Mouse (Mus musculus) ES-E14 (cell line): ENCODE measurements around the gene Tnpo2. TPM values are rescaled to one million over a fixed set of nuclear protein-coding genes. Genes with fewer than 3 reads are reported as not detected.

Experiments
- DNase-seq: peaks from one replicate; pipeline ENCODE4 v3.0.0-alpha.2; 2013; ENCODE audit warnings: low read depth, low spot score
- H3K27ac ChIP-seq: 2 replicates; pipeline ENCODE4 v1.5.1; 2012; ENCODE audit warnings: low read depth, mild to moderate bottlenecking, low read length, moderate library complexity, mixed read lengths; ENCODE audit not compliant: poor library complexity, insufficient read depth, severe bottlenecking
- H3K36me3 ChIP-seq: 2 replicates; pipeline ENCODE4 v1.6.1; 2012; ENCODE audit warnings: mild to moderate bottlenecking, low read length, moderate library complexity, mixed read lengths; ENCODE audit not compliant: control insufficient read depth, poor library complexity, insufficient read depth, severe bottlenecking
- H3K4me1 ChIP-seq, 2 experiments: fragments of 150-350 bp in 1 of 2; sonication (generic) in 1 of 2; 2 replicates each; pipeline ENCODE4 v1.6.1; 2012; ENCODE audit warnings: low read length in 2 of 2, mild to moderate bottlenecking in 1 of 2, mixed read lengths in 1 of 2; ENCODE audit not compliant: control insufficient read depth in 2 of 2, insufficient read depth in 2 of 2, poor library complexity in 1 of 2
- H3K4me3 ChIP-seq, 2 experiments: fragments of 150-350 bp in 1 of 2; sonication (generic) in 1 of 2; 2 replicates each; pipeline ENCODE4 v1.5.1; 2012; ENCODE audit warnings: low read length in 2 of 2, low read depth in 1 of 2, mild to moderate bottlenecking in 1 of 2, mixed read lengths in 1 of 2; ENCODE audit not compliant: insufficient read depth in 1 of 2, poor library complexity in 1 of 2, severe bottlenecking in 1 of 2
- H3K9ac ChIP-seq: 2 replicates; pipeline ENCODE4 v1.6.1; 2012; ENCODE audit warnings: low read depth, mild to moderate bottlenecking, low read length, mixed read lengths; ENCODE audit not compliant: poor library complexity, insufficient read depth, severe bottlenecking
- H3K9me3 ChIP-seq: fragments of 150-350 bp; sonication (generic); 2 replicates; pipeline ENCODE4 v1.6.1; 2012; ENCODE audit warnings: low read depth, mild to moderate bottlenecking, low read length; ENCODE audit not compliant: control insufficient read depth, insufficient read depth
- CHD2 ChIP-seq: IDR thresholded peaks from 2 replicates; pipeline ENCODE4 v1.6.1; 2014; ENCODE audit warnings: mild to moderate bottlenecking, low read depth, low read length, inconsistent platforms
- HCFC1 ChIP-seq: IDR thresholded peaks from 2 replicates; pipeline ENCODE4 v1.6.1; 2012; ENCODE audit warnings: low read length, inconsistent platforms, borderline replicate concordance; ENCODE audit not compliant: insufficient read depth
- MAFK ChIP-seq: IDR thresholded peaks from 2 replicates; pipeline ENCODE4 v1.6.1; 2014; ENCODE audit warnings: mild to moderate bottlenecking, low read depth, low read length, inconsistent platforms; ENCODE audit not compliant: insufficient read depth
- ZC3H11A ChIP-seq: IDR thresholded peaks from 2 replicates; pipeline ENCODE4 v1.6.1; 2012; ENCODE audit warnings: low read depth, mild to moderate bottlenecking, inconsistent platforms, low read length, borderline replicate concordance
- ZNF384 ChIP-seq: IDR thresholded peaks from 2 replicates; pipeline ENCODE4 v1.6.1; 2012; ENCODE audit warnings: low read depth, low read length, inconsistent platforms
- in situ Hi-C, 2 experiments: fragments of 600-800 bp; cut with MboI; formaldehyde crosslinking; loops; one replicate each; pipeline ENCODE4 v1.15.1; 2025; ENCODE audit warnings: low sequenced_read_pairs in 2 of 2, inconsistent platforms in 1 of 2; ENCODE audit not compliant: unreplicated experiment in 2 of 2
- total RNA-seq: library from RNA; depleted of rRNA; stranded (reverse); fragments of 300-350 nt; gene quantifications from 2 replicates; pipeline ENCODE4 v1.2.3, GENCODE M21; 2012

Tnpo2 gene
- total RNA-seq, 1 experiment: 101 TPM

GRCm38 (mm10) chr8:85029271-85029670, 7.4 kb upstream of the Tnpo2 start:
- peak overlapping the region; percentile 44; the same call in 1 of the 2 replicates for H3K9ac ChIP-seq
- H3K27ac ChIP-seq: no peak overlapping the region
- peaks cover 0 to 14% of the 10 kb centered on the region in 2 experiments; a peak in 3 of 4 replicates for H3K4me1 ChIP-seq
- no peak for TF ChIP-seq MAFK
- peaks cover 27% of the 10 kb centered on the region for H3K36me3 ChIP-seq
- DNase-seq: no peak
- no peak overlapping the region; a peak in 1 of 4 replicates for H3K4me3 ChIP-seq
- in situ Hi-C loops: no loop called here
- H3K9me3 ChIP-seq: no peaks in the 10 kb centered on the region

GRCm38 (mm10) chr8:85032622-85033311, 3.9 kb upstream of the Tnpo2 start:
- Histone ChIP-seq H3K4me3 (no peak overlapping the region), H3K4me1 (peaks cover 0 to 12% of the 10 kb centered on the region in 2 experiments; a peak in 3 of 4 replicates), H3K36me3 (peaks cover 27% of the 10 kb centered on the region), H3K9me3 (no peaks in the 10 kb centered on the region), H3K27ac (no peak overlapping the region), H3K9ac (no peak overlapping the region)
- in situ Hi-C loops: no loop called here
- TF ChIP-seq MAFK: no peak
- DNase-seq: no peak

GRCm38 (mm10) chr8:85033867-85034266, 2.8 kb upstream of the Tnpo2 start:
- Histone ChIP-seq H3K4me3 (peak overlapping the region in 1 of 2 experiments; percentile 47; a peak in 1 of 4 replicates), H3K36me3 (peaks cover 26% of the 10 kb centered on the region), H3K4me1 (peaks cover 0 to 9% of the 10 kb centered on the region in 2 experiments; a peak in 2 of 4 replicates), H3K9me3 (no peaks in the 10 kb centered on the region), H3K9ac (peak overlapping the region; percentile 55; the same call in 1 of the 2 replicates), H3K27ac (no peak overlapping the region; the same call in 1 of the 2 replicates)
- in situ Hi-C loops: no loop called here
- TF ChIP-seq MAFK (no peak), ZNF384 (no peak), CHD2 (no peak), ZC3H11A (no peak), HCFC1 (no peak)
- DNase-seq: no peak

GRCm38 (mm10) chr8:85034764-85035163, 2.0 kb upstream of the Tnpo2 start:
- DNase-seq: peak; percentile 87
- Histone ChIP-seq H3K4me3 (peak overlapping the region; percentile 77 to 96), H3K4me1 (peaks cover 0 to 4% of the 10 kb centered on the region in 2 experiments; a peak in 2 of 4 replicates), H3K9ac (peak overlapping the region; percentile 99; the same call in 1 of the 2 replicates), H3K27ac (no peak overlapping the region; the same call in 1 of the 2 replicates), H3K36me3 (peaks cover 17% of the 10 kb centered on the region), H3K9me3 (no peaks in the 10 kb centered on the region)
- TF ChIP-seq ZC3H11A (no peak), HCFC1 (peak; percentile 89)
- in situ Hi-C loops: no loop called here

GRCm38 (mm10) chr8:85035165-85035727, 1.5 kb upstream of the Tnpo2 start:
- H3K4me1 ChIP-seq: peaks cover 0 to 6% of the 10 kb centered on the region in 2 experiments; a peak in 2 of 4 replicates
- H3K9ac ChIP-seq: peak overlapping the region; percentile 99
- H3K4me3 ChIP-seq: peak overlapping the region; percentile 77 to 96
- no peak for DNase-seq
- in situ Hi-C loops: no loop called here
- H3K9me3 ChIP-seq: no peaks in the 10 kb centered on the region
- no peak for TF ChIP-seq HCFC1
- peak; percentile 85 for TF ChIP-seq MAFK
- H3K27ac ChIP-seq: peak overlapping the region; percentile 90
- peaks cover 17% of the 10 kb centered on the region for H3K36me3 ChIP-seq
